Mouse (Mus musculus) brain, embryonic 14.5 days (tissue): ENCODE measurements around the gene Akr1b7.

Experiments
- CTCF ChIP-seq: fragments of 200-500 bp; IDR thresholded peaks from 2 replicates; pipeline ENCODE4 v1.5.1; 2012; ENCODE audit warnings: inconsistent platforms, mild to moderate bottlenecking, moderate library complexity, borderline replicate concordance; ENCODE audit not compliant: insufficient read depth, insufficient read length; ENCODE audit errors: extremely low read depth
- POLR2A ChIP-seq: fragments of 200-500 bp; IDR thresholded peaks from 2 replicates; pipeline ENCODE4 v1.6.1; 2012; ENCODE audit warnings: mild to moderate bottlenecking, inconsistent platforms, borderline replicate concordance; ENCODE audit not compliant: poor library complexity, insufficient read depth, insufficient read length, severe bottlenecking; ENCODE audit errors: extremely low read depth

GRCm38 (mm10) chr6:34384110-34384661 lies 27.9 kb upstream of the Akr1b7 start, which contains the start of gene Akr1b10:
- TF ChIP-seq POLR2A (no peak), CTCF (no peak)
